Mouse (Mus musculus) layer of hippocampus, adult 2 months (tissue): ENCODE measurements around the gene Mapk1ip1l. TPM values are rescaled to one million over a fixed set of nuclear protein-coding genes. Genes with fewer than 3 reads are reported as not detected.

Experiments used
- DNase-seq, 2 experiments: peaks; one replicate each; pipeline ENCODE4 v3.0.0; 2022; ENCODE audit warnings: low spot score in 2 of 2
- H3K27ac ChIP-seq: fragments of 200-600 bp; 2 replicates; pipeline ENCODE4 v1.8.1; 2022
- H3K4me3 ChIP-seq: fragments of 200-600 bp; 2 replicates; pipeline ENCODE4 v1.8.1; 2022; ENCODE audit warnings: mild to moderate bottlenecking
- CTCF ChIP-seq: fragments of 200-600 bp; conservative IDR thresholded peaks from 2 replicates; pipeline ENCODE4 v1.8.1; 2022; ENCODE audit warnings: antibody characterized with exemption, mild to moderate bottlenecking, moderate library complexity
- total RNA-seq, 2 experiments: library from RNA; stranded (reverse); gene quantifications; 2 replicates each; pipeline ENCODE4 v1.2.3; 2021

The Mapk1ip1l gene
- total RNA-seq, 2 experiments from 2014 or later: 55.1 to 59.2 TPM

- no peak for TF ChIP-seq CTCF
- DNase-seq: no peak
- Histone ChIP-seq H3K4me3 (no peak overlapping the region), H3K27ac (no peak overlapping the region)
These were observed 12.8 kb upstream of the Mapk1ip1l start for GRCm38 (mm10) chr14:47285271-47285670.

GRCm38 (mm10) chr14:47286215-47286614, 11.9 kb upstream of the Mapk1ip1l start:
- H3K4me3 ChIP-seq: no peak overlapping the region
- TF ChIP-seq CTCF: no peak
- no peak overlapping the region for H3K27ac ChIP-seq
- no peak for DNase-seq

GRCm38 (mm10) chr14:47287021-47287420, 11.0 kb upstream of the Mapk1ip1l start:
- Histone ChIP-seq H3K27ac (no peak overlapping the region), H3K4me3 (no peak overlapping the region)
- TF ChIP-seq CTCF: no peak
- DNase-seq: no peak

- H3K4me3 ChIP-seq: no peak overlapping the region
- no peak overlapping the region for H3K27ac ChIP-seq
- no peak for DNase-seq
- no peak for TF ChIP-seq CTCF
These were observed 6.3 kb upstream of the Mapk1ip1l start for GRCm38 (mm10) chr14:47291772-47292171.

- TF ChIP-seq CTCF: no peak
These were observed 3.9 kb upstream of the Mapk1ip1l start for GRCm38 (mm10) chr14:47294136-47294535.

GRCm38 (mm10) chr14:47296232-47296631, 1.8 kb upstream of the Mapk1ip1l start:
- Histone ChIP-seq H3K27ac (no peak overlapping the region), H3K4me3 (no peak overlapping the region)
- no peak for DNase-seq
- TF ChIP-seq CTCF: no peak

More at GRCm38 (mm10) chr14:47294136-47294535, 3.9 kb upstream of the Mapk1ip1l start:
- Histone ChIP-seq H3K27ac (no peak overlapping the region), H3K4me3 (no peak overlapping the region)
- DNase-seq: no peak

GRCm38 (mm10) chr14:47298408-47298792, 334 bp downstream of the Mapk1ip1l start:
- H3K27ac ChIP-seq: peak overlapping the region; percentile 99
- DNase-seq: no peak
- no peak for TF ChIP-seq CTCF
- peak overlapping the region; percentile 98 for H3K4me3 ChIP-seq

- peak overlapping the region; percentile 99 for H3K27ac ChIP-seq
- TF ChIP-seq CTCF: no peak
- DNase-seq: no peak
These were observed 774 bp downstream of the Mapk1ip1l start for GRCm38 (mm10) chr14:47298819-47299261.

GRCm38 (mm10) chr14:47302885-47303680, 5.0 kb downstream of the Mapk1ip1l start:
- TF ChIP-seq CTCF: no peak
- no peak overlapping the region for H3K4me3 ChIP-seq
- no peak for DNase-seq
- H3K27ac ChIP-seq: no peak overlapping the region

More at GRCm38 (mm10) chr14:47298819-47299261, 774 bp downstream of the Mapk1ip1l start:
- peak overlapping the region; percentile 98 for H3K4me3 ChIP-seq

- DNase-seq: no peak
- H3K27ac ChIP-seq: no peak overlapping the region
- TF ChIP-seq CTCF: no peak
- H3K4me3 ChIP-seq: no peak overlapping the region
These were observed 6.8 kb downstream of the Mapk1ip1l start for GRCm38 (mm10) chr14:47304814-47305405.

- TF ChIP-seq CTCF: no peak
- no peak overlapping the region for H3K27ac ChIP-seq
- DNase-seq: no peak
- no peak overlapping the region for H3K4me3 ChIP-seq
These were observed 7.9 kb downstream of the Mapk1ip1l start for GRCm38 (mm10) chr14:47305933-47306332.

GRCm38 (mm10) chr14:47307669-47308068, 9.6 kb downstream of the Mapk1ip1l start:
- DNase-seq: peak in 1 of 2 experiments; percentile 2
- Histone ChIP-seq H3K27ac (no peak overlapping the region), H3K4me3 (no peak overlapping the region)
- TF ChIP-seq CTCF: no peak

GRCm38 (mm10) chr14:47309061-47309460, 11.0 kb downstream of the Mapk1ip1l start:
- TF ChIP-seq CTCF: no peak
- H3K27ac ChIP-seq: no peak overlapping the region
- no peak for DNase-seq

More at GRCm38 (mm10) chr14:47309061-47309460, 11.0 kb downstream of the Mapk1ip1l start:
- no peak overlapping the region for H3K4me3 ChIP-seq
